Mouse (Mus musculus) forebrain, embryonic 12.5 days (tissue): Measurements from ENCODE around the gene Dnajc22. TPM values are rescaled to one million over a fixed set of nuclear protein-coding genes. Genes with fewer than 3 reads are reported as not detected.

ENCODE experiments used
- ATAC-seq: fragments of 200-750 bp; cut with Nextera tagmentation; 2 replicates; pipeline ENCODE4 v1.8.0; 2017; ENCODE audit warnings: moderate TSS enrichment; ENCODE audit not compliant: low FRiP score
- H3K27ac ChIP-seq: fragments of 300-500 bp; sonication (generic); 2 replicates; pipeline ENCODE4 v1.5.1; 2016; ENCODE audit warnings: mild to moderate bottlenecking
- H3K27me3 ChIP-seq: fragments of 300-500 bp; sonication (generic); 2 replicates; pipeline ENCODE4 v1.6.1; 2016; ENCODE audit warnings: mild to moderate bottlenecking
- H3K36me3 ChIP-seq: fragments of 300-500 bp; sonication (generic); replicated peaks from 2 replicates; pipeline ENCODE4 v1.6.1; 2016; ENCODE audit warnings: mild to moderate bottlenecking
- H3K4me1 ChIP-seq: fragments of 300-500 bp; sonication (generic); 2 replicates; pipeline ENCODE4 v1.6.1; 2016
- H3K4me2 ChIP-seq: fragments of 300-500 bp; sonication (generic); 2 replicates; pipeline ENCODE4 v1.6.1; 2016; ENCODE audit warnings: mild to moderate bottlenecking, moderate library complexity
- H3K4me3 ChIP-seq: fragments of 300-500 bp; sonication (generic); replicated peaks from 2 replicates; pipeline ENCODE4 v1.5.1; 2016; ENCODE audit warnings: mild to moderate bottlenecking
- H3K9ac ChIP-seq: fragments of 300-500 bp; sonication (generic); 2 replicates; pipeline ENCODE4 v1.6.1; 2016; ENCODE audit warnings: mild to moderate bottlenecking
- H3K9me3 ChIP-seq: fragments of 300-500 bp; sonication (generic); 2 replicates; pipeline ENCODE4 v1.6.1; 2016
- WGBS: fragments of 180-500 bp; shearing (Covaris S2); methylation state at CpG from one replicate; pipeline ENCODE4 v1.1.7; 2016; 5-methylcytosine and 5-hydroxymethylcytosine counted together
- polyA plus RNA-seq: library from polyadenylated mRNA; unstranded; fragments of >200 nt; fragmentation: Nextera tagmentation; extraction: Ambion mirVana; gene quantifications from 2 replicates; pipeline ENCODE4 v1.2.1, GENCODE M21; 2016

The Dnajc22 gene
- polyA plus RNA-seq, 1 experiment from 2014 or later, result 1.0 TPM

GRCm38 (mm10) chr15:99126081-99126815 is 33.3 kb downstream of the Dnajc22 start:
- H3K9ac ChIP-seq, result peak overlapping the region; percentile 89
- H3K4me3 ChIP-seq, result peak overlapping the region; percentile 77
- peak overlapping the region; percentile 60 for H3K4me2 ChIP-seq
- H3K4me1 ChIP-seq, result peaks cover 30% of the 10 kb centered on the region
- H3K27me3 ChIP-seq, result peaks cover 2% of the 10 kb centered on the region; the same call in 1 of the 2 replicates
- H3K27ac ChIP-seq, result peak overlapping the region; percentile 96
- peak; percentile 91 for ATAC-seq
- under 1% methylated on average over 113 of the region's 115 CpGs for WGBS
- no peaks in the 10 kb centered on the region for H3K36me3 ChIP-seq
- H3K9me3 ChIP-seq, result no peaks in the 10 kb centered on the region

- no peaks in the 10 kb centered on the region; the same call in 1 of the 2 replicates for H3K27me3 ChIP-seq
- no peaks in the 10 kb centered on the region for H3K9me3 ChIP-seq
- H3K9ac ChIP-seq, result peak overlapping the region; percentile 89
- WGBS, result under 1% methylated on average over 29 of the region's 35 CpGs
- H3K4me2 ChIP-seq, result peak overlapping the region; percentile 60
- H3K4me3 ChIP-seq, result peak overlapping the region; percentile 77
- 0 out of 2 replicates have a peak, but pooled peaks cover 2% of the 10 kb centered on the region for H3K36me3 ChIP-seq
- peak; percentile 33 for ATAC-seq
- H3K27ac ChIP-seq, result peak overlapping the region; percentile 96
- peaks cover 33% of the 10 kb centered on the region for H3K4me1 ChIP-seq
Observed at GRCm38 (mm10) chr15:99126816-99127365, 33.9 kb downstream of the Dnajc22 start.

DNA sequence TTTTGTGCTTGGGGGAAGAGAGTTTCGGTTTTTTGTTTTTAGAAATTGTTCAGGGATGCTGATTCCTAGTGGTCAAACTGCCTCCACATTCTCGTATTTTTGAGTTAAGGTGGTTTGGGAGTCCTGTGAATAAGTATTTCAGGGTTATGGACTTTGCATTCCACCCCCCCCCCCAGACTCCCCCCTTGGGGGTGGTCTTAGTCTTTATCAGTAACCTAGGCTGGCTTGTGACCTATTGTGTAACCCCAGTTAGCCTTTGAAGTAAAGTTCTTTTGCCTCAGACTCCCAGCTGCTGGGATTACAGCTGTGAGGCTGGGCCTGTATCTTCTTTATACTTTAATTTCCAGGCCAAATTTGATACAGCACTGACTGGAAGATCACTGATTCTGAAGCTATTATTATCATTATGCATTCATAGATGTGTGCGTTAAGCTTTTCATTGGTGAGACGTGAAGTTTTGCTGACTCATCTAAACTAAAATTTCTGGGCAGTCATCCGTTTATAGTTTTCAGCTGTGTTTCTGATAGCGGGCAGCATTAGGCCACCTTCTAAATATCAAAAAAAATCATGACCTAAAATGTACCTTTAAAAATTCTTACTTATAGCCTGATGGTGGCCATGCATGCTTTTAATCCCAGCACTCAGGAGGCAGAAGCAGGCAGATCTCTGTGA is 35.0 kb downstream of the Dnajc22 start:
- Histone ChIP-seq H3K27ac (no peak overlapping the region), H3K27me3 (no peaks in the 10 kb centered on the region; the same call in 1 of the 2 replicates), H3K9ac (peak overlapping the region; percentile 89), H3K36me3 (0 out of 2 replicates have a peak, but pooled peaks cover 5% of the 10 kb centered on the region), H3K4me1 (peaks cover 33% of the 10 kb centered on the region), H3K4me2 (peak overlapping the region; percentile 60), H3K4me3 (peak overlapping the region; percentile 77), H3K9me3 (no peaks in the 10 kb centered on the region)
- ATAC-seq, result no peak
- WGBS, result 64% methylated on average over 6 of the region's 6 CpGs

DNA sequence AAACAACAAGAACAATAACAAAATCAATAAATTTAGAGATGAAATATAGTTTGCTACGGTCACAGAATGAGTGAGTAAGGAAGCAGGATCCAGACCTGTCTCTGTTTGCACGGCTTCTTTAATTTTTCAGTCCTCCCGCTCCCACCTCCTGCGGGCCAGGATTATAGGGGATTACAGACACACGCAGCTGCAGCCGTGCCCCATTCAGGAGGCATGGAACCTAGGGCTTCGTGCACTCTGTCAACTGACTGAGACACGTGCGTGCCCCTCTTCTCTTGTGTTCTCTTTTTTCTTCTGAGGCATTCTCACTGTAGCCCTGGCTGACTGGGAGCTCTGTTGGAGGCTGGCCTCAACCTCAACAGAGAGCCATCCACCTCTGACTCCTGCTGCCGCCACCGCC is 36.5 kb downstream of the Dnajc22 start:
- H3K4me3 ChIP-seq, result no peak overlapping the region
- H3K9me3 ChIP-seq, result no peaks in the 10 kb centered on the region
- H3K4me2 ChIP-seq, result peak overlapping the region; percentile 25

GRCm38 (mm10) chr15:99129956-99130910 is 37.3 kb downstream of the Dnajc22 start:
- peak overlapping the region; percentile 25 for H3K4me2 ChIP-seq
- no peaks in the 10 kb centered on the region for H3K9me3 ChIP-seq
- ATAC-seq, result no peak
- H3K27ac ChIP-seq, result no peak overlapping the region; the same call in 1 of the 2 replicates
- H3K9ac ChIP-seq, result peak overlapping the region; percentile 36; the same call in 1 of the 2 replicates
- no peak overlapping the region for H3K4me3 ChIP-seq
- 0 out of 2 replicates have a peak, but pooled peaks cover 5% of the 10 kb centered on the region for H3K36me3 ChIP-seq
- H3K27me3 ChIP-seq, result no peaks in the 10 kb centered on the region; the same call in 1 of the 2 replicates
- peaks cover 33% of the 10 kb centered on the region for H3K4me1 ChIP-seq
- 64% methylated on average over 22 of the region's 22 CpGs for WGBS

More for the DNA sequence above, 36.5 kb downstream of the Dnajc22 start:
- Histone ChIP-seq H3K36me3 (0 out of 2 replicates have a peak, but pooled peaks cover 5% of the 10 kb centered on the region), H3K4me1 (peaks cover 33% of the 10 kb centered on the region), H3K27me3 (no peaks in the 10 kb centered on the region; the same call in 1 of the 2 replicates), H3K27ac (no peak overlapping the region), H3K9ac (peak overlapping the region; percentile 36; the same call in 1 of the 2 replicates)
- ATAC-seq, result no peak
- WGBS, result 38% methylated on average over 11 of the region's 11 CpGs

- H3K27ac ChIP-seq, result no peak overlapping the region
- WGBS, result 89% methylated on average over 5 of the region's 5 CpGs
- no peak overlapping the region for H3K4me2 ChIP-seq
- peaks cover 5% of the 10 kb centered on the region for H3K9me3 ChIP-seq
- peaks cover 5% of the 10 kb centered on the region for H3K4me1 ChIP-seq
- H3K36me3 ChIP-seq, result peaks cover 12% of the 10 kb centered on the region
- no peak overlapping the region for H3K4me3 ChIP-seq
- no peak for ATAC-seq
- no peaks in the 10 kb centered on the region for H3K27me3 ChIP-seq
- H3K9ac ChIP-seq, result no peak overlapping the region
Observed at GRCm38 (mm10) chr15:99138389-99138788, 45.4 kb downstream of the Dnajc22 start.

DNA sequence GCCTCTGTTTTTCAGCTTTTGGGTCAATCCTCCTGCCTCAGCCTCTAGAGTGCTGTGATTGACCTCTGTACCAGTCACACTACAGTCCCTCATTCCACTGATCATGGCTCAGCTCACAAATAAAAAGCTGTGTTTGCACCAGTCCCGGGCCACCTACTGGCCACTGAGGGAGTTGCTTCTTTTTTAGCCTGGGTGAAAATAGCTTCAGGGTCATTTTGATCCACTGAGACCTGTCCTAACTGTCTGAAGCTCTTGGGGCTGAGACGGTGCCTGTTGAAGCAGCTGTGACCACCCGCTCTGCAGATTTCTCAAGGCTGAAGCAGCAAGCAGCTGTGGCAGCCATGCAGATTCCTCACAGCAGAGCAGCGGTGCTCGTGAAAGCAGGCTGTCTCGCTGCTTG is 46.7 kb downstream of the Dnajc22 start:
- Histone ChIP-seq H3K9me3 (peaks cover 5% of the 10 kb centered on the region), H3K4me1 (peaks cover 5% of the 10 kb centered on the region), H3K9ac (no peak overlapping the region), H3K4me2 (no peak overlapping the region), H3K4me3 (no peak overlapping the region), H3K36me3 (peaks cover 12% of the 10 kb centered on the region), H3K27me3 (no peaks in the 10 kb centered on the region), H3K27ac (no peak overlapping the region)
- ATAC-seq, result no peak
- 66% methylated on average over 6 of the region's 6 CpGs for WGBS

- Histone ChIP-seq H3K36me3 (peaks cover 67% of the 10 kb centered on the region), H3K27ac (no peak overlapping the region), H3K4me2 (no peak overlapping the region), H3K9me3 (no peaks in the 10 kb centered on the region), H3K9ac (no peak overlapping the region), H3K4me1 (no peaks in the 10 kb centered on the region), H3K27me3 (no peaks in the 10 kb centered on the region), H3K4me3 (no peak overlapping the region)
- ATAC-seq, result no peak
- WGBS, result 95% methylated on average over 7 of the region's 7 CpGs
Observed at GRCm38 (mm10) chr15:99150516-99150915, 57.5 kb downstream of the Dnajc22 start.

DNA sequence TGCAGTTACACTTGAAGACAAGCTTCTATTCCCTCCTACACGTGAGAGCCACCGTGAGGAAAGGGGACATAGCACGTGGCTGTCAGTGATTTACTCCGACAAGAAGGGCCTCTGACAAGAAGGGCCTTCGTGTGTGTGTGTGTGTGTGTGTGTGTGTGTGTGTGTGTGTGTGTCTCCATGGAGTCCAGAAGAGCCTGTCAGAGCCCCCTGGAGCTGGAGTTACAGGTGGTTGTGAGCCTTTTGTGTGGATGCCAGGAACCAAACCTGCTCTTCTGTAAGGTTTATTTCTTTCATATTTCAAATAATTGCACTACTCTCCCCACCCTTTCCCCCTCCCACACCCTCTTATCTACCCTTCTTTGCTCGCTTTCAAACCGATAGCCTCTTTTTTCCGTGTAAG is 58.4 kb downstream of the Dnajc22 start:
- Histone ChIP-seq H3K4me3 (no peak overlapping the region), H3K9me3 (no peaks in the 10 kb centered on the region), H3K4me2 (no peak overlapping the region), H3K9ac (no peak overlapping the region), H3K4me1 (no peaks in the 10 kb centered on the region), H3K27me3 (no peaks in the 10 kb centered on the region), H3K27ac (no peak overlapping the region), H3K36me3 (peaks cover 59% of the 10 kb centered on the region)
- 83% methylated on average over 8 of the region's 8 CpGs for WGBS
- no peak for ATAC-seq

GRCm38 (mm10) chr15:99153466-99153865 is 60.5 kb downstream of the Dnajc22 start:
- Histone ChIP-seq H3K4me2 (no peak overlapping the region), H3K9me3 (no peaks in the 10 kb centered on the region), H3K9ac (no peak overlapping the region), H3K27me3 (no peaks in the 10 kb centered on the region), H3K27ac (no peak overlapping the region), H3K36me3 (peaks cover 42% of the 10 kb centered on the region), H3K4me3 (no peak overlapping the region), H3K4me1 (no peaks in the 10 kb centered on the region)
- no peak for ATAC-seq
- 96% methylated on average over 8 of the region's 8 CpGs for WGBS
